Mouse (Mus musculus): ENCODE measurements around the gene Olfr877.

DNA sequence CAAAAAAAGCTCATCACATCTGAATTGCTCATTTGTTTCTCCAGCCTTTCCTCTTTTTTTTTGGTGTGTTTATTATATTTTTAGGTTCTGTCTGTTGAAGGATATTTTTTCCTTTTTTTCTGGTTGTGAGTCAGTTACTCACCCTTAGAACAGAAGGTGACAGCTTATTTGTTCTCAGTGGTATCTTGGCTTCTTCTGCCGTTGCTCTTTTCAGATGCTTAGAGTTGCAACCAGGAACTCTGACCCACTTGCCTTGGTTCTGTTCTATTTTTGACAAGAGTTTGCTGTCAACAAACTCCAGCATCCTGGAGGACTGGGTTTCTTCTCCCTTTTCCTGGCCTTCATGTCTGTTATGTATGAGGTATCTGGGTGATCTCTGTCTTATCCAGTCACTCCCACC, 9.3 kb downstream of the Olfr877 start:
- TF ChIP-seq POLR2A (IDR thresholded peaks at IDR 0.05; ENCODE audit: insufficient read length, low read depth) (no peak), POLR2AphosphoS2 (IDR thresholded peaks at IDR 0.05; ENCODE audit: insufficient read length, low read depth) (no peak), MAX (IDR thresholded peaks at IDR 0.05; ENCODE audit: low read depth) (no peak), CEBPB (IDR thresholded peaks at IDR 0.05; ENCODE audit: insufficient read depth, poor library complexity, severe bottlenecking) (no peak), MYOD1 (IDR thresholded peaks at IDR 0.05; ENCODE audit: control insufficient read depth in 1 of 3, insufficient read length in 2 of 3, low read depth in 2 of 3) (no peak), TCF3 (IDR thresholded peaks at IDR 0.05; ENCODE audit: insufficient read length, low read depth) (no peak), E2F4 (IDR thresholded peaks at IDR 0.05; ENCODE audit: insufficient read depth) (no peak), TCF12 (IDR thresholded peaks at IDR 0.05; ENCODE audit: insufficient read depth, poor library complexity, severe bottlenecking) (no peak), USF1 (IDR thresholded peaks at IDR 0.05; ENCODE audit: low read depth) (no peak), SRF (IDR thresholded peaks at IDR 0.05; ENCODE audit: control insufficient read depth, insufficient read length, low read depth) (no peak)

All from myocyte (in vitro differentiated cells).